Mouse (Mus musculus) B cell, adult 67 days (primary cell): ENCODE results near the gene Pcolce. TPM values are rescaled to one million over a fixed set of nuclear protein-coding genes. Genes with fewer than 3 reads are reported as not detected.

Experiments used
- total RNA-seq, 2 experiments: library from RNA; stranded (reverse); gene quantifications; 4 replicates each; pipeline ENCODE4 v1.2.4; 2023

Pcolce gene
- 1 to 10 TPM in 1 of 2 experiments, not detected in 1; 1.6 TPM for total RNA-seq

DNA sequence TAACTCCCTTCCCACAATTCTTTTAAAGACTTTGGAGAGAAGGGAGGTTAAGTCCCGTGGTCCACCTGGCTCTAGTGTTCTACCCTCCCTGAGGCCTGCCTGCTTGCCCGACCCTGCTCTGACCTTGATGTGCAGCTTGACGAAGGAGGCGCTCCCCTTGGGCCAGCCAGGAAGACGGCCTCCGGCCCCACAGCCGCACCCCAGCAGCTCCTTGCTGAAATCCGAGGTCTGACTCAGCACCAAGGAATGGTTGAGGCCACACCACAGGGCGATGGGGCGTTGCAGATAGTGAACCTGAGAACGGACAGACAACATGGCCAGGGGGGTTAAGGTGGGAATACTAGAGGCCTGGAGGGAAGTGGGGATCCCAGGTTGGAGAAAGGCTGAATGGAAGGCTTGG is at the start of gene Pcolce:
Gene Pcolce (minus strand): TSS at position 235 of the 400 bp plus-strand sequence.

DNA sequence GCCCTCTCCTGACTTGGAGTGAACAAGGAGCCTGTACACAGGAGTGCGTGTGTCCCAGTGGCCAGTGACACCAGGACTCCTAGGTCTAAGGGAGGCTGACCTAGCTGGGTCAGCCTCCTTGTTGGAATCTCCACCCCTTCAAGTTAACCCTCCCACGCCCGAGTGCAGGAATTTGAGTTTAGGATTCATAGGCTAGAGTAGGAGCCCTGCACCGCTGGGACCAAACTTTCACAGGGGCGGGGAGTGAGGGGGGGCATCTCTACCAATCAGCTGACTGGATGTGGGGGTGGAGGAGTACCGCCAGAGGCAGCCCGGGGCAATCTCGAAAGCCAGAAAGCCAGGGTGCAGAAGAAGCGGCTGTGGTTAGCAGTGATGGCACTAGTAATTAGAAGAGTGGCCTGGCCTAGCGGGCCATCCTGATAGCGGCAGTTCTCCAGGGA is 32.1 kb upstream of the Pcolce start, which contains the start of gene Irs3:
Gene Irs3 (minus strand): TSS at position 63 of the 440 bp plus-strand sequence.

DNA sequence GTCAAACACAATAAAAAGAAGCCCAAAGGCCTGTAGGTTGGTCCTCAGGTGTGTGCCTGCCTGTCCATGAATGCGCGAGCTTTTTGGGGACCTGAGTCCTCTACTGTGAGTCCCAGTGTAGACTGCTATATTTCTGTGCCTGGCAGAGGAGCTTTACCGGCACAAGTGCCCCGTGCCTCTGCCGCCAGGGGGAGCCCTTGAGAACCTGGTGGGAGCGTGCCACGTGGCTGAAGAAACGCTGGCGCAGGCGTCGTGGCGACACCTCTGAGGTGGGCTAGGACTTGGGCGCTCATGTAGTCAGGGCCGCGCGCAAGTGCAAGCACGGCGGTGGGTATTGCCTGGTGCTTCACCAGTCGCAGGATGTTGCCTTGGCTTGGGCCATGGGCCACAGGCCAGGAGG is 27.5 kb upstream of the Pcolce start, which contains the start of gene Sap25:
Gene Sap25 (plus strand): TSS at position 281 of the 400 bp plus-strand sequence.

DNA sequence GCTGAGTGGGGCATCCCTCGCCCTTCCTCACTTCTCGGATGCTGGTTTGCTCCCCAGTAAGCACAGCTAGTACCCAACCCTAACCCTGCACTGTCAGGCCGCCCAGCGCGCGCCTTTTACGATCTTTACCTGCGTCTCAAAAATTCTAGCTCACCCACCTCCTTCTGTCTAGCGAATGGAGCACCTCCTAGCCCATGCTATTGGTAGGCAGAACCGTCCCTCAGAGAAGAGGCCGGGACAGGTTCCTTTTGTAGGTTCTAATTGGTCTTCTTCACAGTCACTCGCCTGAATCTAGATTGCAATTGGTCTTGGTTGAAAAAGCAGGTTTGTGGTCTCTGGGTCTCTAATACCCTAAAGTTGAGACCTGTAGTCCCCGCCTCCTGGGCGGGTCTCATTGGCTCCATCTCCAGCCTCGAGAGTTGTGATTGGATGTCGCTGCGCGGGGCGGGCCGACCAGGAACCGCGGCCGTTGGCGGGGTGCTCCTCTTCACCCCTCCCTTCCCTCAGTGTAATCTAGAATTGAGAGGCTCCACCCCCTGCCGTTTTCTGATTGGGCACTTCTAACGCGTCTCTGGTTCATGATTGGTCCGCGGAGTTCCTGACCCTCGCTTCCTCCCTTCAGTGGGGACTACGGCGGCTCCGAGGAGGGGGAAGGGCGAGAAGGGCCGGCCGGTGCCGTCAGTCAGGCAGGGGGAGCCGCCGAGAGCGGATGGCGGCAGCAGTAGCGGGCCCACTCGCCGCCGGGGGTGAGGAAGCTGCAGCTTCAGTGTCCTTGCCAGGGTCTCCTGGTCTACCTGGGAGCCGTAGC is 15.1 kb upstream of the Pcolce start, which contains the start of the genes Fbxo24, Lrch4 and Gm20605:
Gene Fbxo24 (minus strand): TSS at position 505 of the 808 bp plus-strand sequence.
Gene Lrch4 (plus strand): TSS at position 624 of the 808 bp plus-strand sequence.
Gene Gm20605 (plus strand): TSS at position 678 of the 808 bp plus-strand sequence.

DNA sequence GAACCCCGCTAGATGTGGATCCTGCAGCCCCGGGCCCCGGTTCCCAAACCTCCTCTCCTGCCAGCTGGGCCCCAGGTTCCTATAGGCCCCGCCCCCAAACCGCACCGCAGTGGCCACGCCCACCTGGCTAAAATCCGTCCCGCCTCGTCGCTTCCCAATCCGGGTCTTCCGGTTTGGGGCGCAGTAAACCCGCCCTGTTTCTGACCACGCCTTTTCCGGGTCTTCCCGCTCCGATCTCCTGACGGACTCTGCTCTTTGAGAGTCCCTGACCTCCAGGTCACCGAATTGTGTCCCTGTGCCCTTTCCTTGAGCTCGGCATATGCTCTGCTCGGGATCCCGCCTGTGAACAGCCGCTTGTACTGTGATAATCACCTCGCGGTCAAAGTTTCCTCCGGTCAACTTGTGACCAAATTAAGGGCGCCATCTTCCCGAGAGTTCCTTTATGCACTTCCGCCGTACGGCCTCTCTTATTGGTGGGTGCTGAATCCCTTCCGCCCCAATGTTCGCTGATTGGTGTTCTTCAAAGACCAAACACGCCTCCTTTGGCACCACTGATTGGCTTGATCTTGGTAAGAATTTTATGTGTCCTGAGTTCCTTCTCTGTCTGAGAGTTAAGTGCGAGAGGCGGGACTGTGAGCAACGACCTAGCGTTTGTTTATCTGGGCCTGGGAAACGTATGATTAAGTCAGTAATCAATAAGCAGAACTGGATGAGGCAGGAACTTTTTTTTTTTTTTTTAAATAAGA is 12.8 kb downstream of the Pcolce start, which contains the start of gene Mospd3:
Gene Mospd3 (minus strand): TSS at position 440 of the 746 bp plus-strand sequence.

DNA sequence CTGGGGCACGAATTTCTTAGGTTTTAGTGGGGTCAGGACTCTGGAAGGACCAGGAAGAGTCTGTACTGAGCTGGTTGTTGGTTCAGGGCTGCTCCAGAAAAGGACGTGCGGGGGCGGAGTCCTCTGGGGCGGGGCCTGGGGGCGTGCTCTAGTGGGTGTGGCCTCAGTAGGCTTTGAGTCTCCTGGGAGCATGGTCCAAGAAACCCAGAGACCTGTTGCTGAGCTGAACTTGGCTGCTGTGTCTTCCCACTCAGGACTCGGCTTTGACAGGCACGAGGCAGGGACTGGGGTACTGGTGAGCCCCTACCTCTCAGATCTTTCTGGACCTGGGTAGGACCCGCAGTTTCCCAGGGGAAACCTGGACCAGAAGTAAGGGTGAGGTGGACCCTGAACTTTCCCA is 43.9 kb downstream of the Pcolce start, which contains the start of gene Tfr2:
Gene Tfr2 (plus strand): TSS at position 176 of the 400 bp plus-strand sequence.

Other genes starting within 250 kb of the Pcolce start
- not detected for gene Zan, start 136.7 kb downstream of the Pcolce start, total RNA-seq
- gene Pop7, start 111.3 kb downstream of the Pcolce start, total RNA-seq = 10 to 100 TPM; 24.3 to 29.7 TPM
- 100 to 1,000 TPM; 123 to 130 TPM for gene Gigyf1, start 95.2 kb downstream of the Pcolce start, total RNA-seq
- not detected for gene Epo, start 80.5 kb downstream of the Pcolce start, total RNA-seq
- 100 to 1,000 TPM; 426 to 449 TPM for gene Gnb2, start 80.3 kb downstream of the Pcolce start, total RNA-seq
- not detected for gene Actl6b, start 60.3 kb downstream of the Pcolce start, total RNA-seq
- 1 to 10 TPM in 1 of 2 experiments, not detected in 1; 1.2 TPM for gene Tfr2, start 43.9 kb downstream of the Pcolce start, total RNA-seq
- 10 to 100 TPM; 35.1 to 36.0 TPM for gene Mospd3, start 12.7 kb downstream of the Pcolce start, total RNA-seq
- under 1 TPM in 1 of 2 experiments, not detected in 1; 0.39 TPM for gene Fbxo24, start 15.2 kb upstream of the Pcolce start, total RNA-seq
- 100 to 1,000 TPM; 216 to 222 TPM for gene Lrch4, start 15.3 kb upstream of the Pcolce start, total RNA-seq
- gene Gm20605, start 15.4 kb upstream of the Pcolce start, total RNA-seq = 10 to 100 TPM; 65.4 to 76.3 TPM
- gene Sap25, start 27.6 kb upstream of the Pcolce start, total RNA-seq = 100 to 1,000 TPM; 113 to 123 TPM
- not detected for gene Irs3, start 31.9 kb upstream of the Pcolce start, total RNA-seq
- 10 to 100 TPM; 17.9 to 21.4 TPM for gene Agfg2, start 70.9 kb upstream of the Pcolce start, total RNA-seq
- under 1 TPM; 0.21 to 0.78 TPM for gene Nyap1, start 127.8 kb upstream of the Pcolce start, total RNA-seq
- 100 to 1,000 TPM; 233 to 247 TPM for gene Tsc22d4, start 131.9 kb upstream of the Pcolce start, total RNA-seq
- 10 to 100 TPM; 26.7 to 28.6 TPM for gene Ppp1r35, start 165.1 kb upstream of the Pcolce start, total RNA-seq
- gene Mepce, start 173.9 kb upstream of the Pcolce start, total RNA-seq = 10 to 100 TPM; 76.0 to 99.8 TPM
- 10 to 100 TPM; 21.1 to 23.3 TPM for gene Zcwpw1, start 174.0 kb upstream of the Pcolce start, total RNA-seq
- gene Pilra, start 222.5 kb upstream of the Pcolce start, total RNA-seq = 1 to 10 TPM; 2.1 to 2.2 TPM
- gene Pilrb1, start 244.3 kb upstream of the Pcolce start, total RNA-seq = 1 to 10 TPM in 1 of 2 experiments, not detected in 1; 3.2 TPM